Mouse (Mus musculus): ENCODE measurements at regions not wholly inside any gene's neighbourhood (a gene's known extent, or its start where the extent isn't known, plus 50 kb on each side); places are given as distances from the start of the nearest gene placed in this dataset.
A peak's percentile ranks its signal among the peaks of the same experiment; 100 is the strongest.

GRCm38 (mm10) chr1:83727215-83727614, 319.2 kb upstream of the Sphkap start:
- peak; percentile 45 for DNase-seq (ENCODE audit: low spot score)

- no peak for DNase-seq (ENCODE audit: low spot score)
These were observed 315.1 kb upstream of the Sphkap start for GRCm38 (mm10) chr1:83723096-83723495.

GRCm38 (mm10) chr1:83720166-83720565, 312.2 kb upstream of the Sphkap start:
- DNase-seq (ENCODE audit: low spot score) = no peak

- DNase-seq (ENCODE audit: low spot score) = peak; percentile 64
These were observed 309.1 kb upstream of the Sphkap start for GRCm38 (mm10) chr1:83717056-83717455.

- no peak for DNase-seq (ENCODE audit: low spot score)
These were observed 293.9 kb upstream of the Sphkap start for GRCm38 (mm10) chr1:83701696-83702404.

- DNase-seq (ENCODE audit: low spot score) = no peak
These were observed 289.4 kb upstream of the Sphkap start for GRCm38 (mm10) chr1:83697422-83697821.

- peak; percentile 33 for DNase-seq (ENCODE audit: low spot score)
These were observed 277.2 kb upstream of the Sphkap start for GRCm38 (mm10) chr1:83685221-83685620.

GRCm38 (mm10) chr1:83665326-83665725, 257.3 kb upstream of the Sphkap start:
- DNase-seq (ENCODE audit: low spot score) = no peak

- peak; percentile 26 for DNase-seq (ENCODE audit: low spot score)
These were observed 254.1 kb upstream of the Sphkap start for GRCm38 (mm10) chr1:83661808-83662802.

- peak; percentile 27 for DNase-seq (ENCODE audit: low spot score)
These were observed 245.7 kb upstream of the Sphkap start for GRCm38 (mm10) chr1:83653661-83654060.

- DNase-seq (ENCODE audit: low spot score) = no peak
These were observed 237.6 kb upstream of the Sphkap start for GRCm38 (mm10) chr1:83645606-83646005.

- no peak for DNase-seq (ENCODE audit: low spot score)
These were observed 234.7 kb upstream of the Sphkap start for GRCm38 (mm10) chr1:83642656-83643055.

- no peak for DNase-seq (ENCODE audit: low spot score)
These were observed 228.1 kb upstream of the Sphkap start for GRCm38 (mm10) chr1:83636051-83636450.

GRCm38 (mm10) chr1:83631798-83632197, 223.8 kb upstream of the Sphkap start:
- DNase-seq (ENCODE audit: low spot score) = peak; percentile 50

GRCm38 (mm10) chr1:83631394-83631793, 223.4 kb upstream of the Sphkap start:
- DNase-seq (ENCODE audit: low spot score) = no peak

- DNase-seq (ENCODE audit: low spot score) = no peak
These were observed 179.3 kb upstream of the Sphkap start for GRCm38 (mm10) chr1:83587258-83587657.

- DNase-seq (ENCODE audit: low spot score) = peak; percentile 75
These were observed 175.0 kb upstream of the Sphkap start for GRCm38 (mm10) chr1:83583041-83583440.

- DNase-seq (ENCODE audit: low spot score) = no peak
These were observed 162.0 kb upstream of the Sphkap start for GRCm38 (mm10) chr1:83569991-83570390.

GRCm38 (mm10) chr1:83568746-83569145, 160.7 kb upstream of the Sphkap start:
- DNase-seq (ENCODE audit: low spot score) = no peak

- DNase-seq (ENCODE audit: low spot score) = peak; percentile 75
These were observed 143.6 kb upstream of the Sphkap start for GRCm38 (mm10) chr1:83551617-83552016.

GRCm38 (mm10) chr1:83535461-83535860, 127.5 kb upstream of the Sphkap start:
- DNase-seq (ENCODE audit: low spot score) = no peak

GRCm38 (mm10) chr1:83527803-83528202, 119.8 kb upstream of the Sphkap start:
- DNase-seq (ENCODE audit: low spot score) = no peak

GRCm38 (mm10) chr1:83509356-83509755, 101.4 kb upstream of the Sphkap start:
- no peak for DNase-seq (ENCODE audit: low spot score)
